ENCODE assay signal across 8 mouse cellular contexts in the genomic region with DNA sequence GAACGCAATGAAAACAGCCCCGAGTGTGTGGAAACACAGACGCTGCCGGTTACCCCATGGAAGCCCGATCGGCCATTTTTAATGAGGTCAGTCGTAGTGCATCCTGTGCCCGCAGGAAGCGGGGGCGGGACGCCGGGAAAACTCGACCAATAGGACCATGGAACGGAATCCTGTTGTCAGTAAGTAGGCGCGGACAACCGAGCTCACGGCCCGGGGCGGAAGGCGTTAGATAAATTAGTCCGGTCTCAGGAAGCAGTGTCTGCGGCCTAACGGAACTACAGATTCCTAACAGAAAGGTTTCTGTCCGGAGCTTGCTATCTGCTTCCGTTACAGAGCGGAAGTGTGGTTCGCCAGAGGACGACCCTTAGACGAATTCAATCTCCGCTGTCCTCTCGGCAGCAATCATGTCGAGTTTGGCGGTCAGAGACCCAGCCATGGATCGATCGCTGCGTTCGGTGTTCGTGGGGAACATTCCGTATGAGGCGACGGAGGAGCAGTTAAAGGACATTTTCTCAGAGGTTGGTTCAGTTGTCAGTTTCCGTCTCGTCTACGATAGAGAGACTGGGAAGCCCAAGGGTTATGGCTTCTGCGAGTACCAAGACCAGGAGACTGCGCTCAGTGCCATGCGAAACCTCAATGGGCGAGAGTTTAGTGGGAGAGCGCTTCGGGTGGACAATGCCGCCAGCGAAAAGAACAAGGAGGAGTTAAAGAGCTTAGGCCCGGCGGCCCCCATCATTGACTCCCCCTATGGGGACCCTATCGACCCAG. TPM values are rescaled to one million over a fixed set of nuclear protein-coding genes. Genes with fewer than 3 reads are reported as not detected.
A peak's percentile ranks its signal among the peaks of the same experiment; 100 is the strongest.
DNase-seq lines count a peak whose midpoint lies in the region; ATAC-seq lines count a peak whose summit lies in the region.

A gene (plus strand): TSS at position 176 of the 768 bp plus-strand sequence.

- peak; percentile 100 for ATAC-seq in hindbrain, embryonic 15.5 days (ENCODE audit: low FRiP score, low read depth)

- DNase-seq in T-cell, adult 2 months (ENCODE audit: low spot score) = peak; percentile 99
- DNase-seq in cerebellum, postnatal 36 days = peak; percentile 100
- peak; percentile 98 to 100 for DNase-seq in frontal cortex, postnatal 36 days (ENCODE audit: low spot score in 2 of 2)
- peak; percentile 100 for DNase-seq in left cerebral cortex, adult 11 months (ENCODE audit: low spot score)
- DNase-seq in lung, postnatal 4 days = peak; percentile 100
- peak; percentile 98 for DNase-seq in retina, postnatal 7 days (ENCODE audit: low read depth, low spot score)
- peak; percentile 93 for DNase-seq in urinary bladder, adult 2 months (ENCODE audit: low spot score)

- H3K9ac ChIP-seq in hindbrain, embryonic 15.5 days = peak within 1 kb of the TSS; percentile 81

- peaks cover 28% of the 10 kb centered on the region for H3K4me1 ChIP-seq in hindbrain, embryonic 15.5 days (replicated peaks)

- H3K36me3 ChIP-seq in hindbrain, embryonic 15.5 days = peaks cover 23% of the 10 kb centered on the region

- 2% methylated on average over 56 of the region's 56 CpGs for WGBS in hindbrain, embryonic 15.5 days

- H3K4me3 ChIP-seq in hindbrain, embryonic 15.5 days = peak within 1 kb of the TSS; percentile 59

- H3K9me3 ChIP-seq in hindbrain, embryonic 15.5 days = no peaks in the 10 kb centered on the region

- no peaks in the 10 kb centered on the region for H3K27me3 ChIP-seq in hindbrain, embryonic 15.5 days

- peak within 1 kb of the TSS; percentile 80 for H3K4me2 ChIP-seq in hindbrain, embryonic 15.5 days

- peak within 1 kb of the TSS; percentile 86 for H3K27ac ChIP-seq in hindbrain, embryonic 15.5 days (replicated peaks)

RNA-seq across cellular contexts. Expression of the gene that starts here (rescaled TPM):
- 70.9 and 73.6 TPM in 2 replicates for polyA plus RNA-seq in hindbrain, embryonic 15.5 days (2015; fragmentation: Nextera tagmentation; extraction: Ambion mirVana)
- 19.5 and 20.9 TPM in 2 replicates for polyA plus RNA-seq in urinary bladder, adult 2 months (2012; rRNA removed)

Comparison
In these comparisons a context has a peak if more than half of its experiments do, and no peak if none do; other contexts are left out.
1. Peak in every context shown above with its lines: DNase-seq, ATAC-seq, H3K4me3 ChIP-seq and H3K27ac ChIP-seq.